Mouse (Mus musculus) brain, embryonic 14.5 days (tissue): ENCODE results near the gene Mtss1l.

Experiments
- CTCF ChIP-seq: fragments of 200-500 bp; IDR thresholded peaks from 2 replicates; pipeline ENCODE4 v1.5.1; 2012; ENCODE audit warnings: inconsistent platforms, mild to moderate bottlenecking, moderate library complexity, borderline replicate concordance; ENCODE audit not compliant: insufficient read depth, insufficient read length; ENCODE audit errors: extremely low read depth
- POLR2A ChIP-seq: fragments of 200-500 bp; IDR thresholded peaks from 2 replicates; pipeline ENCODE4 v1.6.1; 2012; ENCODE audit warnings: mild to moderate bottlenecking, inconsistent platforms, borderline replicate concordance; ENCODE audit not compliant: poor library complexity, insufficient read depth, insufficient read length, severe bottlenecking; ENCODE audit errors: extremely low read depth

DNA sequence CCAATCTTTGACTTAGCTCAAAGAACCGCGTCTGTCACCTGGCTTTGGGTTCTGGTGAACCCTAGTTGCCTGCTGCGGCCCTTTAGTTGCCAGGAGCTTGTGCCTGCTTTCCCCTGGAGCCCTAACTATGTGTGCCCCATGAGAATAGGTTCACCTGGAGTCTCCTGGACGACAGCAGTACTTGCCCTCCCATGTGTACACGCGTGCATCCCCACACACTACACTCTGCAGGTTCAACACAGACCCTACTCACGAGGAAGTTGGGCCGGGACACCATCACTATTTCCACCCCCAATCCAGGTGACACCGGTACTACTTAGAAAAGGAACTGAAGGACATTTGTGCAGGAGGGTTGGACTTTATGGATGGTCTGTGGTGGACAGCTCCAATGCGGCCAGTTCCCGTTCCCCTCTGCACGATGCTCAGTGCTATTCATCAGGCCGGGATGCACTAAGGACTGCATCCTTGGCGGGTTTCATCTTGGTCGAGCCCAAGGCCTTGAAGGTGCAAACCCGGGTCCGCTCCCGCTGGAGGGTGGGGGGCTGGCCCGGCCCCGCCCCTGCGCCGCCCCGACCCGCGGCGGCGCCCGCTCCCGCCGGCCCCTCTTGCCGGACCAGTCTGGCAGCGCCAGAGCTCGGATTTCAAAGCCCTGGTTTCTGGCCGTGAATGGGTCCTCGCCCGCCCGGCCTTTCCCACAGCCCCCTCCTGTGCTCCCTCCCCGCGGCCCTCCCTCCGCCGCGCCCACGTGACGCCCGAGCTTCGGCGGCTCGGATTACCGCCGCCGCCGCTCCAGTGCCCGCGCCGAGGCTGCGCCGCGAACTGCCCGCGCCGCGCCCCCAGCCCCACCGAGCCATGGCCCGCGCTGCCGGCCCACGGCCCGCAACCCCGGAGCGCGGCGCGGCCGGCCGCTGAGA, at the start of gene Mtss1l:
- TF ChIP-seq CTCF (no peak), POLR2A (peak; percentile 56)
